Mouse (Mus musculus) CH12.LX (cell line): Measurements from ENCODE around the gene Cspg4. TPM values are rescaled to one million over a fixed set of nuclear protein-coding genes. Genes with fewer than 3 reads are reported as not detected.

Experiments used
- DNase-seq: peaks from one replicate; pipeline ENCODE4 v3.0.0-alpha.2; 2013; ENCODE audit errors: extremely low read depth
- H3K27ac ChIP-seq: 2 replicates; pipeline ENCODE4 v1.5.1; 2012; ENCODE audit warnings: low read depth, mild to moderate bottlenecking, control low read depth, moderate library complexity; ENCODE audit not compliant: insufficient read depth
- H3K27me3 ChIP-seq: replicated peaks from 2 replicates; pipeline ENCODE3; 2012; ENCODE audit warnings: inconsistent platforms
- H3K36me3 ChIP-seq, 2 experiments: replicated peaks in 1 of 2; 2 replicates each; pipeline versions ENCODE3 to v1.6.1; 2012; ENCODE audit warnings: inconsistent platforms in 1 of 2, low read length in 1 of 2, mild to moderate bottlenecking in 1 of 2, mixed read lengths in 1 of 2, moderate library complexity in 1 of 2; ENCODE audit not compliant: control insufficient read depth in 1 of 2, insufficient read depth in 1 of 2
- H3K4me1 ChIP-seq, 2 experiments: 2 replicates each; pipeline ENCODE4 v1.6.1; 2012; ENCODE audit warnings: inconsistent platforms in 1 of 2, moderate library complexity in 1 of 2; ENCODE audit not compliant: insufficient read depth in 2 of 2, control insufficient read depth in 1 of 2
- H3K4me2 ChIP-seq: 2 replicates; pipeline ENCODE4 v1.6.1; 2012; ENCODE audit warnings: low read depth, mild to moderate bottlenecking, control low read depth; ENCODE audit not compliant: poor library complexity, insufficient read depth, severe bottlenecking
- H3K4me3 ChIP-seq, 3 experiments: fragments of 150-350 bp in 1 of 3; sonication (generic) in 1 of 3; replicated peaks in 1 of 3; 2 replicates each; pipeline versions ENCODE3 to v1.5.1; 2011 to 2012; ENCODE audit warnings: low read depth in 2 of 3, low read length in 2 of 3, mild to moderate bottlenecking in 2 of 3, moderate library complexity in 2 of 3, control low read depth in 1 of 3, improper control_type of control experiment in 1 of 3, inconsistent platforms in 1 of 3, mixed read lengths in 1 of 3; ENCODE audit not compliant: poor library complexity in 1 of 3
- H3K79me2 ChIP-seq: replicated peaks from 2 replicates; pipeline ENCODE4 v1.6.1; 2012; ENCODE audit warnings: mild to moderate bottlenecking, moderate library complexity; ENCODE audit not compliant: control insufficient read depth, poor library complexity, insufficient read depth, severe bottlenecking; ENCODE audit errors: extremely low read depth
- H3K9ac ChIP-seq: 2 replicates; pipeline ENCODE4 v1.6.1; 2012; ENCODE audit warnings: low read depth, mild to moderate bottlenecking, control low read depth, moderate library complexity; ENCODE audit not compliant: insufficient read depth
- H3K9me3 ChIP-seq: replicated peaks from 2 replicates; pipeline ENCODE3; 2012; ENCODE audit warnings: low read length, inconsistent platforms, mixed read lengths
- BHLHE40 ChIP-seq: IDR thresholded peaks from 2 replicates; pipeline ENCODE4 v1.6.1; 2011; ENCODE audit warnings: mild to moderate bottlenecking, low read depth, low read length, improper control_type of control experiment
- CHD1 ChIP-seq: IDR thresholded peaks from 2 replicates; pipeline ENCODE4 v1.6.1; 2012; ENCODE audit warnings: low read depth, low read length, improper control_type of control experiment, inconsistent platforms
- E2F4 ChIP-seq: IDR thresholded peaks from 2 replicates; pipeline ENCODE4 v1.6.1; 2011; ENCODE audit warnings: low read depth, low read length, improper control_type of control experiment; ENCODE audit not compliant: insufficient replicate concordance
- ELF1 ChIP-seq: IDR thresholded peaks from 2 replicates; pipeline ENCODE4 v1.6.1; 2014; ENCODE audit warnings: low read depth, mild to moderate bottlenecking, inconsistent platforms, low read length, improper control_type of control experiment
- EP300 ChIP-seq: IDR thresholded peaks from 2 replicates; pipeline ENCODE4 v1.6.1; 2011; ENCODE audit warnings: low read length, improper control_type of control experiment
- ETS1 ChIP-seq: conservative IDR thresholded peaks from 2 replicates; pipeline ENCODE4 v1.6.1; 2012; ENCODE audit warnings: low read depth, mild to moderate bottlenecking, inconsistent platforms, low read length, improper control_type of control experiment, moderate library complexity
- IRF4 ChIP-seq: IDR thresholded peaks from 2 replicates; pipeline ENCODE4 v1.6.1; 2014; ENCODE audit warnings: low read depth, mild to moderate bottlenecking, inconsistent platforms, low read length, improper control_type of control experiment
- JUN ChIP-seq: IDR thresholded peaks from 2 replicates; pipeline ENCODE4 v1.6.1; 2011; ENCODE audit warnings: low read depth, mild to moderate bottlenecking, low read length, improper control_type of control experiment, moderate library complexity; ENCODE audit not compliant: insufficient read depth
- MAX ChIP-seq: IDR thresholded peaks from 2 replicates; pipeline ENCODE4 v1.6.1; 2011; ENCODE audit warnings: low read length, improper control_type of control experiment
- MAZ ChIP-seq: IDR thresholded peaks from 2 replicates; pipeline ENCODE4 v1.6.1; 2012; ENCODE audit warnings: low read depth, mild to moderate bottlenecking, inconsistent platforms, low read length, improper control_type of control experiment, moderate library complexity
- MYC ChIP-seq: IDR thresholded peaks from 2 replicates; pipeline ENCODE4 v1.6.1; 2011; ENCODE audit warnings: low read depth, mild to moderate bottlenecking, improper control_type of control experiment, low read length
- POLR2A ChIP-seq: IDR thresholded peaks from 2 replicates; pipeline ENCODE4 v1.6.1; 2011; ENCODE audit warnings: low read depth, mild to moderate bottlenecking, improper control_type of control experiment, low read length
- RCOR1 ChIP-seq: conservative IDR thresholded peaks from 2 replicates; pipeline ENCODE4 v1.6.1; 2012; ENCODE audit warnings: low read depth, mild to moderate bottlenecking, inconsistent platforms, low read length, improper control_type of control experiment
- SIN3A ChIP-seq: IDR thresholded peaks from 2 replicates; pipeline ENCODE4 v1.6.1; 2012; ENCODE audit warnings: low read length, improper control_type of control experiment, inconsistent platforms
- SMC3 ChIP-seq: IDR thresholded peaks from 2 replicates; pipeline ENCODE4 v1.6.1; 2011; ENCODE audit warnings: low read depth, low read length, improper control_type of control experiment
- TBP ChIP-seq: conservative IDR thresholded peaks from 2 replicates; pipeline ENCODE4 v1.6.1; 2011; ENCODE audit warnings: low read depth, low read length, improper control_type of control experiment
- TCF12 ChIP-seq: IDR thresholded peaks from 2 replicates; pipeline ENCODE4 v1.6.1; 2014; ENCODE audit warnings: low read depth, mild to moderate bottlenecking, inconsistent platforms, low read length, improper control_type of control experiment
- UBTF ChIP-seq: IDR thresholded peaks from 2 replicates; pipeline ENCODE4 v1.6.1; 2012; ENCODE audit warnings: low read depth, mild to moderate bottlenecking, inconsistent platforms, low read length, improper control_type of control experiment, moderate library complexity
- ZKSCAN1 ChIP-seq: IDR thresholded peaks from 2 replicates; pipeline ENCODE4 v1.6.1; 2012; ENCODE audit warnings: low read depth, inconsistent platforms, low read length, improper control_type of control experiment, borderline replicate concordance
- ZMIZ1 ChIP-seq: IDR thresholded peaks from 2 replicates; pipeline ENCODE4 v1.6.1; 2012; ENCODE audit warnings: low read depth, mild to moderate bottlenecking, inconsistent platforms, low read length, improper control_type of control experiment
- ZNF384 ChIP-seq: IDR thresholded peaks from 2 replicates; pipeline ENCODE4 v1.6.1; 2012; ENCODE audit warnings: low read depth, low read length, improper control_type of control experiment, inconsistent platforms
- dilution Hi-C: fragments of 300-500 bp; cut with MboI; formaldehyde crosslinking; loops from 2 replicates; pipeline ENCODE4 v1.14.3; 2020; ENCODE audit warnings: low sequenced_read_pairs; ENCODE audit not compliant: extremely low pct_unique_long_range_greater_than_20kb, extremely low pct_ligation_motif_present
- in situ Hi-C: fragments of 300-500 bp; cut with MboI; formaldehyde crosslinking; loops from 3 replicates; pipeline ENCODE4 v1.14.3; 2019; ENCODE audit warnings: low sequenced_read_pairs, low pct_ligation_motif_present, low pct_unique_long_range_greater_than_20kb, mixed read lengths
- polyA plus RNA-seq: library from polyadenylated mRNA; unstranded; fragments of >175 nt; gene quantifications from 2 replicates; pipeline ENCODE4 v1.2.1, GENCODE M21; 2012; ENCODE audit warnings: low read depth; ENCODE audit not compliant: insufficient read length
- total RNA-seq, 2 experiments: library from RNA; depleted of rRNA; stranded (reverse); fragments of 300-350 nt in 1 of 2; fragments of >200 nt in 1 of 2; gene quantifications; 2 replicates each; pipeline ENCODE4 v1.2.3; 2012 to 2014

Gene Cspg4
- total and polyA plus RNA-seq, 3 experiments, result 0.06 to 0.08 TPM; not detected in 1

GRCm38 (mm10) chr9:56900060-56900459 lies 35.2 kb downstream of the Cspg4 start:
- Histone ChIP-seq H3K36me3 (no peaks in the 10 kb centered on the region), H3K9ac (no peak overlapping the region), H3K9me3 (no peaks in the 10 kb centered on the region), H3K4me1 (peaks cover 14 to 52% of the 10 kb centered on the region in 2 experiments)
- in situ Hi-C loops, result loop anchor here (5.0 kb wide), 1 partner anchor 37 kb away; the partner anchor contains the start of gene Imp3
- TF ChIP-seq ELF1, result no peak
- TF ChIP-seq POLR2A, result no peak
- TF ChIP-seq ZMIZ1, result no peak
- TF ChIP-seq EP300, result no peak
- no peak for TF ChIP-seq IRF4
- no peak for TF ChIP-seq ZNF384
- no peak for TF ChIP-seq JUN
- TF ChIP-seq RCOR1, result no peak
- no peak for TF ChIP-seq ZKSCAN1
- no peak for TF ChIP-seq MAX
- TF ChIP-seq TBP, result no peak
- no peak for TF ChIP-seq E2F4
- TF ChIP-seq MAZ, result no peak
- TF ChIP-seq, all 38 proteins: peak for 0
- DNase-seq, result no peak
- Histone ChIP-seq H3K27me3 (peaks cover 2% of the 10 kb centered on the region), H3K27ac (no peak overlapping the region), H3K79me2 (no peaks in the 10 kb centered on the region), H3K4me2 (no peak overlapping the region), H3K4me3 (no peak overlapping the region)
- dilution Hi-C loops, result no loop called here

- no peaks in the 10 kb centered on the region for H3K79me2 ChIP-seq
- H3K27me3 ChIP-seq, result peaks cover 2% of the 10 kb centered on the region
- H3K4me3 ChIP-seq, result no peak overlapping the region
- H3K36me3 ChIP-seq, result no peaks in the 10 kb centered on the region
- H3K4me2 ChIP-seq, result no peak overlapping the region
- H3K27ac ChIP-seq, result no peak overlapping the region
- no peak overlapping the region for H3K9ac ChIP-seq
- peaks cover 14 to 47% of the 10 kb centered on the region in 2 experiments for H3K4me1 ChIP-seq
- TF ChIP-seq CHD1 (no peak), ETS1 (no peak), ZKSCAN1 (no peak), BHLHE40 (no peak), MAX (no peak), TCF12 (no peak), POLR2A (no peak), SIN3A (no peak), MYC (no peak), SMC3 (no peak), UBTF (no peak)
- TF ChIP-seq, all 38 proteins: peak for 0
- no peaks in the 10 kb centered on the region for H3K9me3 ChIP-seq
- in situ Hi-C loops, result loop anchor here (5.0 kb wide), 1 partner anchor 37 kb away; the partner anchor contains the start of gene Imp3
- no peak for DNase-seq
- dilution Hi-C loops, result no loop called here
Observed at GRCm38 (mm10) chr9:56900571-56900970, 35.7 kb downstream of the Cspg4 start.
